Mouse (Mus musculus) heart, postnatal 0 days (tissue): ENCODE measurements around the gene Tha1. TPM values are rescaled to one million over a fixed set of nuclear protein-coding genes. Genes with fewer than 3 reads are reported as not detected.

Source experiments
- ATAC-seq: fragments of 200-750 bp; cut with Nextera tagmentation; 2 replicates; pipeline ENCODE4 v1.8.0; 2017; ENCODE audit warnings: low read depth, moderate number of reproducible peaks, moderate library complexity; ENCODE audit not compliant: insufficient read depth
- DNase-seq: peaks from one replicate; pipeline ENCODE4 v3.0.0-alpha.2; 2016; ENCODE audit warnings: low spot score
- H3K27ac ChIP-seq: fragments of 300-500 bp; sonication (generic); 2 replicates; pipeline ENCODE4 v1.5.1; 2014; ENCODE audit warnings: low read depth, mild to moderate bottlenecking
- H3K27me3 ChIP-seq: fragments of 300-500 bp; sonication (generic); 2 replicates; pipeline ENCODE4 v1.6.1; 2014; ENCODE audit warnings: low read length, mixed read lengths; ENCODE audit not compliant: control insufficient read depth, insufficient read depth
- H3K36me3 ChIP-seq: fragments of 300-500 bp; sonication (generic); replicated peaks from 2 replicates; pipeline ENCODE4 v1.6.1; 2014; ENCODE audit warnings: low read length, mixed read lengths; ENCODE audit not compliant: control insufficient read depth, insufficient read depth
- H3K4me1 ChIP-seq: fragments of 300-500 bp; sonication (generic); 2 replicates; pipeline ENCODE4 v1.6.1; 2014; ENCODE audit warnings: antibody characterized with exemption; ENCODE audit not compliant: control insufficient read depth, insufficient read depth
- H3K4me2 ChIP-seq: fragments of 300-500 bp; sonication (generic); 2 replicates; pipeline ENCODE4 v1.6.1; 2014; ENCODE audit warnings: low read depth, mild to moderate bottlenecking, low read length, moderate library complexity
- H3K4me3 ChIP-seq: fragments of 300-500 bp; sonication (generic); 2 replicates; pipeline ENCODE4 v1.5.1; 2014; ENCODE audit warnings: low read depth, low read length
- H3K9ac ChIP-seq: fragments of 300-500 bp; sonication (generic); replicated peaks from 2 replicates; pipeline ENCODE4 v1.6.1; 2014; ENCODE audit warnings: low read depth, low read length, mixed read lengths
- H3K9me3 ChIP-seq: fragments of 300-500 bp; sonication (generic); replicated peaks from 2 replicates; pipeline ENCODE4 v1.6.1; 2016; ENCODE audit warnings: low read length; ENCODE audit not compliant: control insufficient read depth
- CTCF ChIP-seq: IDR thresholded peaks from 2 replicates; pipeline ENCODE4 v1.5.1; 2016; ENCODE audit warnings: antibody characterized with exemption, control low read depth, low read depth
- EP300 ChIP-seq: IDR thresholded peaks from 2 replicates; pipeline ENCODE4 v1.6.1; 2016; ENCODE audit warnings: antibody characterized with exemption, low read depth
- WGBS: fragments of 180-500 bp; shearing (Covaris S2); extraction: QIAGEN DNeasy Blood & Tissue Kit; methylation state at CpG from one replicate; pipeline ENCODE4 v1.1.7; 2014; 5-methylcytosine and 5-hydroxymethylcytosine counted together
- polyA plus RNA-seq: library from polyadenylated mRNA; unstranded; fragments of >200 nt; fragmentation: Nextera tagmentation; extraction: Ambion mirVana; gene quantifications from 2 replicates; pipeline ENCODE4 v1.2.1, GENCODE M21; 2015
- total RNA-seq: library from RNA; depleted of rRNA; stranded (reverse); fragments of >200 nt; gene quantifications from 2 replicates; pipeline ENCODE4 v1.2.3, GENCODE M21; 2014; ENCODE audit warnings: low replicate concordance

Tha1 gene
- total and polyA plus RNA-seq, 2 experiments from 2014 or later, result 7.8 to 9.4 TPM

DNA sequence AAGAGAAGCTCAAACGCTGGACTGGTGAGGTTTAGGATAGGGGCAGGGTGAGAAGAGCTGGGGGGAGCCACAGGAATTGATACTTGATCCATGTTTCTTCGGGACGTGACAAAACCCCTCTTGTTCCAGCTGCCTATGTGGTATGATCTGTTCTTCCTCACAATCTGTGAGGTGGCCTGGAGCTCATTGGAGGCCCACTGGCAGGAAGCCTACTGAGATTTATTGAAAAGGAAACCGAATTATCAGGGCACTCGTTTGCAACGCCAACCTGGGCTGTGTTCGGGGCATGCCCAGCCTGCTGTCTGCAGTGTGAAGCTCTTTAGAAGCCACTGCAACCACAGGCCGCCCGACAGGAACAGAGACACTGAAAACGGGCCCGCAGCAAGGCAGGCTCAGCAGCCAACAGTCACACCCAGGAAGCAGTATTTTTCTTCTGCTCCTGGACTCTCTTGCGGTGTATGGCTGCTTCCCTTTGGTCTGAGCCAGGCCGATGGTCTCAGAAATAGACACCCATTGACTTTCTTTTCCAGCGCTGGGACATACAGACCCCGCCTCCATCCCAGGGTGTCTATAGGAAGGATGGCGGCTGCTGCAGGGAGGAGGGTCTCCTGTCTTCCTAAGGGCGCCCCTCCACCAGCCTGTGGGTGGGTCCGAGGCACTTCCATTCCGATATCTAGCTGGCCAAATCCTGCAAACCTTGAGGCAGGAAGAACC, 24.9 kb downstream of the Tha1 start:
- Histone ChIP-seq H3K27me3 (no peaks in the 10 kb centered on the region), H3K36me3 (peaks cover 8% of the 10 kb centered on the region), H3K27ac (peak overlapping the region; percentile 91), H3K4me2 (peak overlapping the region; percentile 93), H3K4me3 (peak overlapping the region; percentile 57), H3K9me3 (no peaks in the 10 kb centered on the region), H3K9ac (peak overlapping the region; percentile 71), H3K4me1 (peaks cover 19% of the 10 kb centered on the region)
- peak; percentile 49 for ATAC-seq
- peak; percentile 35 for DNase-seq
- WGBS, result 4% methylated on average over 19 of the region's 19 CpGs
- TF ChIP-seq EP300 (no peak), CTCF (no peak)

GRCm38 (mm10) chr11:117847593-117848215, 25.6 kb downstream of the Tha1 start:
- Histone ChIP-seq H3K27ac (peak overlapping the region; percentile 91), H3K9ac (peak overlapping the region; percentile 71), H3K27me3 (no peaks in the 10 kb centered on the region), H3K4me3 (no peak overlapping the region), H3K9me3 (no peaks in the 10 kb centered on the region), H3K4me1 (peaks cover 19% of the 10 kb centered on the region), H3K36me3 (peaks cover 1% of the 10 kb centered on the region; the same call in 1 of the 2 replicates), H3K4me2 (peak overlapping the region; percentile 93)
- DNase-seq, result no peak
- no peak for TF ChIP-seq CTCF
- no peak for TF ChIP-seq EP300
- ATAC-seq, result no peak
- 77% methylated on average over 7 of the region's 7 CpGs for WGBS

GRCm38 (mm10) chr11:117846640-117847039, 26.6 kb downstream of the Tha1 start:
- Histone ChIP-seq H3K36me3 (no peaks in the 10 kb centered on the region), H3K27me3 (no peaks in the 10 kb centered on the region), H3K4me1 (peaks cover 19% of the 10 kb centered on the region), H3K9ac (no peak overlapping the region), H3K9me3 (no peaks in the 10 kb centered on the region), H3K4me2 (no peak overlapping the region), H3K27ac (no peak overlapping the region), H3K4me3 (no peak overlapping the region)
- WGBS, result 53% methylated on average over 5 of the region's 5 CpGs
- ATAC-seq (no peak), DNase-seq (no peak)
- peak; percentile 27 for TF ChIP-seq CTCF
- TF ChIP-seq EP300, result no peak

- Histone ChIP-seq H3K4me1 (peaks cover 19% of the 10 kb centered on the region), H3K4me3 (no peak overlapping the region), H3K4me2 (no peak overlapping the region), H3K9me3 (no peaks in the 10 kb centered on the region), H3K27ac (no peak overlapping the region), H3K36me3 (no peaks in the 10 kb centered on the region), H3K27me3 (no peaks in the 10 kb centered on the region), H3K9ac (no peak overlapping the region)
- DNase-seq (no peak), ATAC-seq (no peak)
- TF ChIP-seq CTCF (no peak), EP300 (no peak)
- WGBS, result 73% methylated on average over 2 of the region's 2 CpGs
Observed at GRCm38 (mm10) chr11:117845651-117846050, 27.6 kb downstream of the Tha1 start.

- H3K27ac ChIP-seq, result no peak overlapping the region
Observed at GRCm38 (mm10) chr11:117844997-117845396, 28.3 kb downstream of the Tha1 start.

More at GRCm38 (mm10) chr11:117844997-117845396, 28.3 kb downstream of the Tha1 start:
- WGBS, result 68% methylated on average over 2 of the region's 2 CpGs
- DNase-seq (no peak), ATAC-seq (no peak)
- Histone ChIP-seq H3K27me3 (no peaks in the 10 kb centered on the region), H3K4me3 (no peak overlapping the region), H3K9ac (no peak overlapping the region), H3K4me1 (peaks cover 13% of the 10 kb centered on the region), H3K4me2 (no peak overlapping the region), H3K9me3 (no peaks in the 10 kb centered on the region), H3K36me3 (no peaks in the 10 kb centered on the region)
- TF ChIP-seq EP300 (no peak), CTCF (no peak)
